Mouse (Mus musculus) bone marrow macrophage, adult 2 months (primary cell): Measurements from ENCODE around the gene Ubl4a. TPM values are rescaled to one million over a fixed set of nuclear protein-coding genes. Genes with fewer than 3 reads are reported as not detected.
A peak's percentile ranks its signal among the peaks of the same experiment; 100 is the strongest.

ENCODE experiments used
- H3K27ac ChIP-seq: 2 replicates; pipeline ENCODE4 v1.5.1; 2012; ENCODE audit warnings: low read depth, low read length; ENCODE audit not compliant: insufficient read depth
- H3K4me1 ChIP-seq: 2 replicates; pipeline ENCODE4 v1.6.1; 2012; ENCODE audit warnings: low read length; ENCODE audit not compliant: control insufficient read depth, insufficient read depth
- H3K4me3 ChIP-seq: 2 replicates; pipeline ENCODE4 v1.5.1; 2012; ENCODE audit warnings: mild to moderate bottlenecking, low read length, moderate library complexity; ENCODE audit not compliant: insufficient read depth
- CTCF ChIP-seq: IDR thresholded peaks from 2 replicates; pipeline ENCODE4 v1.5.1; 2012; ENCODE audit warnings: low read depth, mild to moderate bottlenecking, low read length, moderate library complexity
- POLR2A ChIP-seq: IDR thresholded peaks from 2 replicates; pipeline ENCODE4 v1.6.1; 2012; ENCODE audit warnings: mild to moderate bottlenecking, low read depth, low read length, borderline replicate concordance
- polyA plus RNA-seq: library from polyadenylated mRNA; stranded (reverse); fragments of >200 nt; gene quantifications from 2 replicates; pipeline ENCODE4 v1.2.4, GENCODE M21; 2012; ENCODE audit not compliant: missing spikeins, insufficient read depth, insufficient read length

The Ubl4a gene
- 20.5 and 23.7 TPM in 2 replicates for polyA plus RNA-seq

- TF ChIP-seq CTCF (no peak), POLR2A (peak; percentile 47; the same call in 1 of the 2 replicates)
- H3K4me1 ChIP-seq = peaks cover 13% of the 10 kb centered on the region
- H3K4me3 ChIP-seq = peak within 1 kb of the TSS; percentile 78
- peak within 1 kb of the TSS; percentile 34 for H3K27ac ChIP-seq
Observed at GRCm38 (mm10) chrX:74372888-74373549, at the start of gene Ubl4a, which contains the start of gene Slc10a3. Ubl4a (minus strand) TSS chrX:74373218. Slc10a3 (minus strand) TSS chrX:74373349.

GRCm38 (mm10) chrX:74413377-74413776 is 40.4 kb upstream of the Ubl4a start:
- Histone ChIP-seq H3K4me1 (no peaks in the 10 kb centered on the region), H3K4me3 (no peak overlapping the region), H3K27ac (no peak overlapping the region)
- no peak for TF ChIP-seq CTCF
- TF ChIP-seq POLR2A = no peak

DNA sequence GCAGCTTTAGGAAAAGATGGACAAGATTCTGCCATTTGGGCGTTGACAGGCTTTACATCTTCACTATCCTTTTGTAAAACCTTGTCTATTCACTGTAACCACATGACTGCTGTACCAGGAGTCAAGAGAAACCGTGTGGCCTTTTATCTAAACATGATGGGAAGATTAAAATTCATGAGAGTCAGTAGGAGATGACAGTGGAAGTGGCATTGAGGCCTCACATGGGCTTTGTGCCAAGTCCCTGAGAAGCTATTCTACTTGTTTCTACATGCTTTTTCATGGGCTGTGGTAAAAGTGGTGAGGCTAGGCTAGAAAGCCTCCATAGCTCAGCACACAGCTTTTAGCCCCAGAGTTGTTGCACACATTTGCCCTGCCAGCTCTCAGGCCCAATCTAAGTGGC is 35.3 kb upstream of the Ubl4a start:
- TF ChIP-seq POLR2A (no peak), CTCF (no peak)
- H3K4me1 ChIP-seq = no peaks in the 10 kb centered on the region
- no peak overlapping the region for H3K4me3 ChIP-seq
- H3K27ac ChIP-seq = no peak overlapping the region

DNA sequence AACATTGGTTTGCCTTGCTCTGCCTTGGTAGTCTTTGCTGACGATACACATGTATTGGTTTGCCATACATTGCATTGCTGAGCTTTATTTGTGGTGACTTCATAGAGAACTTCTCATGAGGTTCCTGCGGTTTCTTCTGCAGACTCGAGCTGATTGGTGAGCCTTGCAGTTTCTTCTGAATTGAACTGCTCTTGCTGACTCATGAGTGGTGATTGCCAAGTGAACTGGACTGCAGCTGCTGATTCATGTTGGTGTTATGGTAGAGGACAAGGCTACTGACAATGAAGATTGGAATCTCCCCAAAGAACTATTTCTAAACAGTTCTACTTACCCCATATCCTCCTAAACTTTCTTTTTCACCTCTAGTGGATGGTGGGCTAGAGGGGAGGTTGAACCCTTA is 27.1 kb upstream of the Ubl4a start:
- Histone ChIP-seq H3K27ac (no peak overlapping the region), H3K4me1 (peaks cover 4% of the 10 kb centered on the region), H3K4me3 (no peak overlapping the region)
- TF ChIP-seq CTCF (no peak), POLR2A (no peak)

DNA sequence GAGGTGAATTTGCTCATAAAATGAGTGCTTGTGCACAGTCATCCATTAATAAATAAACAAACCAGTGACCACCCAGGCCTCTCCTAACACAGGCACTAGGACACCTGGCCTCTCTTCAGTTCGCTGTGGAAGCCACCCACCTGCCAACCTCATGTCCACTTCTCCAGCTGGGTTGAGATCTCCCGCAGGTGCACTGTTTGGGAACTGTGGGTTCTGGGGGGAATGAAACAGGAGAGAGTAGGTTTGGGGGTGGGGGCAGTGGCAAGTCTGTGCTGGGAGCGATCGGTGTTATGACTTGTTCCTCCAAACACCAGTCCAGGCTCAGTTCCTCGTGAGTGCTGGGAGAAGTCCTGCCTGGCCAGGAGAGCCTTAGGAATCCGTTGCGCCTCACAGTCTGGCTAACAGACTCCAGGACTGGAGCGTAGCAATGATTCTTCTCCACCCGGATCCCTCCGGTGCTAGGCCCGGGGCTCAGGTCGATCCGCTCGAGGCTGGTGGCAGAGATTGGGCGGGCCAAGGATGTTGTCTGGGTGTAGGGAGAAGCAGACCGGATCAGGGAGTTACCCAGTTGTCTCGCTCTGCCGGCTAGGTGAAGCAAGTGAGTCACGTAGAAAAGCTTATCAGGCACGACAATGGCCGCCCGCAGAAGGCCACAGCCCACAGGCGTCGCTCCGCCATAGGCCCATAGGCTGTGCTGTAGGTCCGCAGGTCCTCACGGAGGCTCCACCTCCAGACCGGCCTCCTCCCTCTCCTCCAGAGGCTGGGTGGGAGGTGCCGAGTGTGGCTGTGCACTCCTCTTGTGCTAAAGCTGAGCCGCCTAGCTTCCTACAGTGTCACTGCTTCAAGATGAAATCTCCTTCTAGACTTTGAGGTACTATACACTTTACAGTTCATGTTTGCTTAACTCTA is 19.8 kb upstream of the Ubl4a start, which contains the start of the genes Fam3a and Ikbkg:
Gene Fam3a, minus strand, starts transcription at position 738 of the 909 bp plus-strand sequence.
Gene Ikbkg, plus strand, starts transcription at position 756 of the 909 bp plus-strand sequence.
- Histone ChIP-seq H3K27ac (peak within 1 kb of the TSS; percentile 74), H3K4me1 (peaks cover 6% of the 10 kb centered on the region), H3K4me3 (peak within 1 kb of the TSS; percentile 67)
- TF ChIP-seq POLR2A (no peak), CTCF (no peak)

GRCm38 (mm10) chrX:74388153-74388552 is 15.1 kb upstream of the Ubl4a start:
- no peak overlapping the region for H3K4me3 ChIP-seq
- TF ChIP-seq CTCF = no peak
- TF ChIP-seq POLR2A = no peak
- H3K4me1 ChIP-seq = peaks cover 3% of the 10 kb centered on the region; the same call in 1 of the 2 replicates
- no peak overlapping the region for H3K27ac ChIP-seq

DNA sequence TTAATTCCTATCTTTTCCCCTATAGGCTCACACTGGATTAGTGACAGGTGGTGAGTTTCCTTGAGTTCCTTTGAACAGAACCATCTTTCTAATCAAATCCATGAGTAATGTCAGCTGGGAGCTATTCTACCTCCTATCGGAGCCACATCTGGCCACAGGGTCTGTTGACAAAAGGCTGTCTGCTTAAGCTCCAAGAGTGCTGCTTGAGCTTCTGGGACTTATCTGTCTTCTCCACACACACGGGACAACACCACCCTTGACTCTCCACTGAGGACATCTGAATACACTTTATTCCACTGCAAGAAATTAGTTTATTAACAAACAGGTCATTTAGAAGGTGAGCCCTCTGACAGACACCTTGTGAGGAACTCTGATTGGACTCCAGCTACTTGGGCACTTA is 11.4 kb upstream of the Ubl4a start:
- TF ChIP-seq POLR2A (no peak), CTCF (no peak)
- Histone ChIP-seq H3K4me1 (no peaks in the 10 kb centered on the region), H3K4me3 (no peak overlapping the region), H3K27ac (no peak overlapping the region)

DNA sequence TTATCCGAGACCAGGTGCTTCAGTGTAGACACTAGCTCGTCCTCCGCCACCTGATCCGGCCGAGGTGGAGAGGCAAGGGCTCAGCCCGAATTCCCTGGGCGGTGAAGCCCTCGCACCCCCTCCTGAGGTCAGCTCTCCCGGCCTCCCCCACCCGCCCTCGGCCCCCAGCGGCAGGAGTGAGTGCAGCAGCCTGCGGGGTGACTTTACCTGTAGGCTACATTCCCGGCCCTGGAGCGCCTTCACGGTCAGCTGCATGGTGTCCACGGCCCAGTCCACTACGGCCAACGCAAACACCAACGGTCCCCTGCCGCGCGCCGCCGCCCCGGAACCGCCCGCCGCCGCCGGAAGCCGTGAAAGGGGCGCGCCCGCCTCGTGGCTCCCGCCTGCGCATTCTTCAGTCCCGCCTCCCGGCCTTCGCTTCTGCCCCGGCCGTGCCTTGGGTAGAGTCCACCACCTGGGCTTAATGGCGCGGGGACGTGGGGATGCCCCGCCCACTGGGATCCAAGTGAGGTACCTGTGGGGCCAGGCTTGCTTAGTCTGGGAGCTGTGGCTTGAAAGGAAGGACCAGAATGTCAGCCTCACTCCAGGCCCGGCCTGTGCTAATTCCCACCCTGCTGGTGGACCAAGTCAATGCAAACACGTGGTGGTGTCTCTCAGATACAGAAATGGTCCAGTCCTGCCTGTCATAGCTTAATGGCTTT is 4.7 kb downstream of the Ubl4a start:
- H3K4me3 ChIP-seq = peak overlapping the region; percentile 89
- peak overlapping the region; percentile 36; the same call in 1 of the 2 replicates for H3K27ac ChIP-seq
- TF ChIP-seq POLR2A (no peak), CTCF (no peak)
- H3K4me1 ChIP-seq = peaks cover 21% of the 10 kb centered on the region

DNA sequence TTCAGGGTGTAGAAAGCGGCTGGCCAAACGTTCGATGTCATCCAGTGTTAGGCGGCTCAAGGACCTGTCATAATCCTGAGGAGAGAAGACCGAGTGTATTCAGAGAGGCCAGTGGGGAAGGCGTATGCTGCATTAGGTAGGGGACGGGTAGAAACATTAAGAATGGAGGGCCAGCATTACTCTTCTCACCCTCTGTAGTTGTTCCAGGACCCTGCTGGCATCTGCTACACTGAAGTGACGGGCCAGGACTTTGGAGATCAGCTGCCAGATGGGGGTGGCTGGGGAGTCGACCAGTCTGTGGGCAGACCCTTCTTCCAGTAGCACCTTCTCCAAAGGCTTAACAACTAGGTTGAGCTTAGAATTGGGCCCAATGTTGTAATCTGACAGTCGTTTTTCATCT is 5.5 kb downstream of the Ubl4a start:
- Histone ChIP-seq H3K4me3 (peak overlapping the region; percentile 89), H3K4me1 (peaks cover 21% of the 10 kb centered on the region), H3K27ac (no peak overlapping the region)
- TF ChIP-seq POLR2A (no peak), CTCF (no peak)
